Mouse (Mus musculus): ENCODE measurements around the gene Ece2. TPM values are rescaled to one million over a fixed set of nuclear protein-coding genes. Genes with fewer than 3 reads are reported as not detected.
"Not testable (repeated sequence)": the region's sequence is repeated elsewhere in the genome, so short reads cannot be mapped to it uniquely, and the experiment has no call there.

The Ece2 gene
- polyA plus RNA-seq, 1 experiment = not detected

GRCm38 (mm10) chr16:20643911-20644310, 14.3 kb downstream of the Ece2 start:
- TF ChIP-seq POLR2A (IDR thresholded peaks at IDR 0.05; ENCODE audit: borderline replicate concordance, control insufficient read depth, low read depth, low read length) (no peak), CTCF (IDR thresholded peaks at IDR 0.05; ENCODE audit: control insufficient read depth, insufficient read depth, low read length) (no peak)
- H3K27ac ChIP-seq (ENCODE audit: control insufficient read depth, insufficient read depth, low read depth, low read length, poor library complexity) = no peak overlapping the region
- 76% methylated on average over 7 of the region's 7 CpGs for WGBS
- no peak overlapping the region for H3K4me3 ChIP-seq (replicated peaks; ENCODE audit: control insufficient read depth, low read depth, low read length)
- no peaks in the 10 kb centered on the region for H3K4me1 ChIP-seq (ENCODE audit: control insufficient read depth, insufficient read depth, low read length)

GRCm38 (mm10) chr16:20651076-20651946, 21.7 kb downstream of the Ece2 start, which contains the start of gene Psmd2:
TSS of gene Psmd2 (plus strand) at chr16:20651652.
- H3K4me1 ChIP-seq (ENCODE audit: control insufficient read depth, insufficient read depth, low read length) = no peaks in the 10 kb centered on the region; the same call in 1 of the 2 replicates
- under 1% methylated on average over 46 of the region's 46 CpGs for WGBS
- H3K4me3 ChIP-seq (replicated peaks; ENCODE audit: control insufficient read depth, low read depth, low read length) = peak within 1 kb of the TSS; percentile 79
- TF ChIP-seq POLR2A (IDR thresholded peaks at IDR 0.05; ENCODE audit: borderline replicate concordance, control insufficient read depth, low read depth, low read length) (peak; percentile 90; the same call in 1 of the 2 replicates), CTCF (IDR thresholded peaks at IDR 0.05; ENCODE audit: control insufficient read depth, insufficient read depth, low read length) (no peak)
- peak within 1 kb of the TSS; percentile 2; the same call in 1 of the 2 replicates for H3K27ac ChIP-seq (ENCODE audit: control insufficient read depth, insufficient read depth, low read depth, low read length, poor library complexity)

GRCm38 (mm10) chr16:20651947-20652310, 22.3 kb downstream of the Ece2 start:
- H3K27ac ChIP-seq (ENCODE audit: control insufficient read depth, insufficient read depth, low read depth, low read length, poor library complexity) = peak overlapping the region; percentile 2; the same call in 1 of the 2 replicates
- TF ChIP-seq CTCF (IDR thresholded peaks at IDR 0.05; ENCODE audit: control insufficient read depth, insufficient read depth, low read length) (no peak), POLR2A (IDR thresholded peaks at IDR 0.05; ENCODE audit: borderline replicate concordance, control insufficient read depth, low read depth, low read length) (no peak)
- no peaks in the 10 kb centered on the region; the same call in 1 of the 2 replicates for H3K4me1 ChIP-seq (ENCODE audit: control insufficient read depth, insufficient read depth, low read length)
- WGBS = 9% methylated on average over 12 of the region's 12 CpGs
- H3K4me3 ChIP-seq (replicated peaks; ENCODE audit: control insufficient read depth, low read depth, low read length) = peak overlapping the region; percentile 79

GRCm38 (mm10) chr16:20653315-20653714, 23.7 kb downstream of the Ece2 start:
- no peaks in the 10 kb centered on the region; the same call in 1 of the 2 replicates for H3K4me1 ChIP-seq (ENCODE audit: control insufficient read depth, insufficient read depth, low read length)
- 50% methylated on average over 2 of the region's 2 CpGs for WGBS
- no peak overlapping the region for H3K27ac ChIP-seq (ENCODE audit: control insufficient read depth, insufficient read depth, low read depth, low read length, poor library complexity)
- no peak for TF ChIP-seq POLR2A (IDR thresholded peaks at IDR 0.05; ENCODE audit: borderline replicate concordance, control insufficient read depth, low read depth, low read length)
- no peak for TF ChIP-seq CTCF (IDR thresholded peaks at IDR 0.05; ENCODE audit: control insufficient read depth, insufficient read depth, low read length)
- no peak overlapping the region for H3K4me3 ChIP-seq (replicated peaks; ENCODE audit: control insufficient read depth, low read depth, low read length)

- H3K27ac ChIP-seq (ENCODE audit: control insufficient read depth, insufficient read depth, low read depth, low read length, poor library complexity) = no peak overlapping the region
- H3K4me1 ChIP-seq (ENCODE audit: control insufficient read depth, insufficient read depth, low read length) = no peaks in the 10 kb centered on the region
- TF ChIP-seq CTCF (IDR thresholded peaks at IDR 0.05; ENCODE audit: control insufficient read depth, insufficient read depth, low read length) = no peak
- TF ChIP-seq POLR2A (IDR thresholded peaks at IDR 0.05; ENCODE audit: borderline replicate concordance, control insufficient read depth, low read depth, low read length) = no peak
- 60% methylated on average over 4 of the region's 4 CpGs for whole genome bisulfite sequencing
- H3K4me3 ChIP-seq (replicated peaks; ENCODE audit: control insufficient read depth, low read depth, low read length) = no peak overlapping the region
These were observed 28.0 kb downstream of the Ece2 start for GRCm38 (mm10) chr16:20657661-20658060.

GRCm38 (mm10) chr16:20668013-20668412, 38.4 kb downstream of the Ece2 start, which contains the start of gene Eif4g1:
TSS of gene Eif4g1 (plus strand) at chr16:20668313.
- not testable (repeated sequence) for H3K4me3 ChIP-seq (replicated peaks; ENCODE audit: control insufficient read depth, low read depth, low read length); H3K4me1 ChIP-seq (ENCODE audit: control insufficient read depth, insufficient read depth, low read length); H3K27ac ChIP-seq (ENCODE audit: control insufficient read depth, insufficient read depth, low read depth, low read length, poor library complexity)
- WGBS = 85% methylated on average over 6 of the region's 6 CpGs

GRCm38 (mm10) chr16:20670291-20670690, 40.7 kb downstream of the Ece2 start:
- WGBS = 83% methylated on average over 3 of the region's 3 CpGs
- Histone ChIP-seq H3K27ac (ENCODE audit: control insufficient read depth, insufficient read depth, low read depth, low read length, poor library complexity) (no peak overlapping the region), H3K4me1 (ENCODE audit: control insufficient read depth, insufficient read depth, low read length) (peaks cover 4% of the 10 kb centered on the region), H3K4me3 (replicated peaks; ENCODE audit: control insufficient read depth, low read depth, low read length) (no peak overlapping the region)
- no peak for TF ChIP-seq CTCF (IDR thresholded peaks at IDR 0.05; ENCODE audit: control insufficient read depth, insufficient read depth, low read length)
- no peak for TF ChIP-seq POLR2A (IDR thresholded peaks at IDR 0.05; ENCODE audit: borderline replicate concordance, control insufficient read depth, low read depth, low read length)

GRCm38 (mm10) chr16:20671886-20672285, 42.3 kb downstream of the Ece2 start:
- Histone ChIP-seq H3K27ac (ENCODE audit: control insufficient read depth, insufficient read depth, low read depth, low read length, poor library complexity) (no peak overlapping the region), H3K4me1 (ENCODE audit: control insufficient read depth, insufficient read depth, low read length) (peaks cover 4% of the 10 kb centered on the region), H3K4me3 (replicated peaks; ENCODE audit: control insufficient read depth, low read depth, low read length) (no peak overlapping the region)
- TF ChIP-seq CTCF (IDR thresholded peaks at IDR 0.05; ENCODE audit: control insufficient read depth, insufficient read depth, low read length) (no peak), POLR2A (IDR thresholded peaks at IDR 0.05; ENCODE audit: borderline replicate concordance, control insufficient read depth, low read depth, low read length) (no peak)
- WGBS = 16% methylated on average over 6 of the region's 6 CpGs
